Mouse (Mus musculus): Measurements from ENCODE around the gene Bbs5. TPM values are rescaled to one million over a fixed set of nuclear protein-coding genes. Genes with fewer than 3 reads are reported as not detected.

Gene Bbs5
- polyA plus RNA-seq, 1 experiment: not detected

DNA sequence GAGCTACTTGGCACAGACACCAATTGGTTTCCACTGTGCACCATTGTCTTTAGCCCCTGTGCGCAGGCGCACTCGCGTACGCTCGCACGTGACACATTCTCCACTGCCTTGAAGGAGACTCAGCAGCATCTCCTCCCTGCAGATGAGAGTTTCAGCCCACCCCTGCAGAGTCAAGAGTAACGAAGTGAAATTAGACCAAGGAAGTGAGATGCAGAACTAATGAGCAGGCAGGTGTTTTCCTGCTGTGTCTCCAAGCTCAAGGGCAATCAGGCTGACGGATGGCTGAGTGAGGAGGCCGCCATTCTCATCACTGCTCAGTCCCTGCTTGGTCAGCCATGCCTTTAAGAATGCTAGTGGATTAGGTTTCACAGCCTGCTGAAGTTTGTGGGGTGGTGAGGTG lies 6.9 kb upstream of the Bbs5 start:
- Histone ChIP-seq H3K4me1 (ENCODE audit: control insufficient read depth, insufficient read depth, insufficient read length, low read length) (no peaks in the 10 kb centered on the region), H3K4me3 (ENCODE audit: low read depth, low read length) (no peak overlapping the region), H3K27me3 (ENCODE audit: control insufficient read depth, insufficient read depth, low read length) (no peaks in the 10 kb centered on the region), H3K36me3 (ENCODE audit: control insufficient read depth, insufficient read depth, low read length) (no peaks in the 10 kb centered on the region), H3K27ac (ENCODE audit: insufficient read depth, low read depth, low read length) (no peak overlapping the region)
- 63% methylated on average over 10 of the region's 10 CpGs for WGBS
- no peak for TF ChIP-seq POLR2A (IDR thresholded peaks at IDR 0.05; ENCODE audit: low read depth, low read length)
- TF ChIP-seq CTCF (IDR thresholded peaks at IDR 0.05; ENCODE audit: extremely low read depth, insufficient read length, insufficient replicate concordance, low read depth, low read length): no peak

DNA sequence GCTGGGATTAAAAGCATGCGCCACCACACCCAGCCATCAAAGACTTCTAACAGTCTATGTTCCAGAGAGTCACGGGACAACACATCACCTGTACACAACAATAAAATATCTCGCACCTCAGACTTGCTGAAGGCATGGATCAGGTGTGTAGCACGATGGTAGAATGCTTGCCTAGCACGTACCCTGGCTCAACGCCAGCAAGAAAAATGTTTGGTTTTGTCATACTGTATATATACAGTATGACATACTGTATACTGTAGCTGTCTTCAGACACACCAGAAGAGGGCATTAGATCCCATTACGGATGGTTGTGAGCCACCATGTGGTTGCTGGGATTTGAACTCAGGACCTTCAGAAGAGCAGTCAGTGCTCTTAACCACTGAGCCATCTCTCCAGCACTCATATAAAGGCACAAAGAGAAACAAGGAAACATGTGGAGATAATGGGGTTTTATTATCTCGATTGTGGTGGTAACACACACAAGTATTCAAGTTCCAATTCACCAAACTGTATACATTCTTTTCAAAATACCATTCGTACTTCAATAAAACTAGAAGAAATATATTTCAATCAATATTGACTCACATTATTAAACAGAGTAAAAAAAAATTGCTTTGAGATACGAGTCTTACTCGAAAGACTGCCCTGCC lies 1.9 kb upstream of the Bbs5 start:
- no peak overlapping the region for H3K27ac ChIP-seq (ENCODE audit: insufficient read depth, low read depth, low read length)
- WGBS: 82% methylated on average over 11 of the region's 11 CpGs
- peaks cover 2% of the 10 kb centered on the region; the same call in 1 of the 2 replicates for H3K4me1 ChIP-seq (ENCODE audit: control insufficient read depth, insufficient read depth, insufficient read length, low read length)
- no peaks in the 10 kb centered on the region for H3K36me3 ChIP-seq (ENCODE audit: control insufficient read depth, insufficient read depth, low read length)
- no peak for TF ChIP-seq POLR2A (IDR thresholded peaks at IDR 0.05; ENCODE audit: low read depth, low read length)
- TF ChIP-seq CTCF (IDR thresholded peaks at IDR 0.05; ENCODE audit: extremely low read depth, insufficient read length, insufficient replicate concordance, low read depth, low read length): no peak
- H3K4me3 ChIP-seq (ENCODE audit: low read depth, low read length): no peak overlapping the region
- H3K27me3 ChIP-seq (ENCODE audit: control insufficient read depth, insufficient read depth, low read length): no peaks in the 10 kb centered on the region

GRCm38 (mm10) chr2:69649716-69650115 lies 2.7 kb downstream of the Bbs5 start:
- Histone ChIP-seq H3K4me3 (ENCODE audit: low read depth, low read length) (no peak overlapping the region), H3K4me1 (ENCODE audit: control insufficient read depth, insufficient read depth, insufficient read length, low read length) (peaks cover 2% of the 10 kb centered on the region; the same call in 1 of the 2 replicates), H3K27me3 (ENCODE audit: control insufficient read depth, insufficient read depth, low read length) (no peaks in the 10 kb centered on the region), H3K27ac (ENCODE audit: insufficient read depth, low read depth, low read length) (no peak overlapping the region), H3K36me3 (ENCODE audit: control insufficient read depth, insufficient read depth, low read length) (peaks cover 2% of the 10 kb centered on the region)
- 94% methylated on average over 5 of the region's 5 CpGs for WGBS
- TF ChIP-seq CTCF (IDR thresholded peaks at IDR 0.05; ENCODE audit: extremely low read depth, insufficient read length, insufficient replicate concordance, low read depth, low read length): no peak
- TF ChIP-seq POLR2A (IDR thresholded peaks at IDR 0.05; ENCODE audit: low read depth, low read length): no peak

- Histone ChIP-seq H3K4me1 (ENCODE audit: control insufficient read depth, insufficient read depth, insufficient read length, low read length) (no peaks in the 10 kb centered on the region), H3K36me3 (ENCODE audit: control insufficient read depth, insufficient read depth, low read length) (no peaks in the 10 kb centered on the region), H3K4me3 (ENCODE audit: low read depth, low read length) (no peak overlapping the region), H3K27ac (ENCODE audit: insufficient read depth, low read depth, low read length) (no peak overlapping the region), H3K27me3 (ENCODE audit: control insufficient read depth, insufficient read depth, low read length) (no peaks in the 10 kb centered on the region)
- TF ChIP-seq POLR2A (IDR thresholded peaks at IDR 0.05; ENCODE audit: low read depth, low read length) (no peak), CTCF (IDR thresholded peaks at IDR 0.05; ENCODE audit: extremely low read depth, insufficient read length, insufficient replicate concordance, low read depth, low read length) (no peak)
- 92% methylated on average over 4 of the region's 4 CpGs for WGBS
Observed at GRCm38 (mm10) chr2:69659326-69659725, 12.4 kb downstream of the Bbs5 start.

DNA sequence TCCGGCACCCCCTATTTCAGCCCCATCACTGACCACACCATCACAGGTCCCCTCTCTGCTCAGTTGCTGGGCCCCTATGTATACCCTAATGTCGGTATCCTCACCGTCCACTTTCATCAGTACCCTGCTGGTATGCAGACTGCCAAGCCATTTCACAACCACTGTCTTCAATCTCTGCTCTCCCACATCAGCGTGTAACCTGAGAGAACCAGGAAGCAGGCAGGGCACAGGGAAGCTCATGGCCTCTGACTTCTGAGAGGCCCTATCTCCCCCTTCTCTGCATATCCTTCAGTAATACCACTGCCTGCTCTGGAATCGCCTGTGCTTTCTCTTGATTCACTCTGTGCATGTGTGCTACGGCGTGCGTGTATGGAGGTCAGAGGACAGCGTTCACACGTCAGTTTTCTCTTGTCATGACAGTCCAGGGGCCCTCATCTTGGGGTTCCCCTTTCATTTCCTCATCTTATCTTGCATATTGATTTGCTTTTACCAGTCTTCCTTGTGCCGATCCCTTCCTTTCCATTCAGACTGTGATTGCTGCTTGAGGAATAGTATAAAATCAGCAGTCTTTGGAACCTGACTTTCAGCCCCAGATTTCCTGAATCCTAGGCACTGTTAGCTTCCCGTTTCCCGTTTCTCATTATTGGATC lies 17.0 kb downstream of the Bbs5 start:
- H3K27me3 ChIP-seq (ENCODE audit: control insufficient read depth, insufficient read depth, low read length): no peaks in the 10 kb centered on the region
- no peaks in the 10 kb centered on the region for H3K36me3 ChIP-seq (ENCODE audit: control insufficient read depth, insufficient read depth, low read length)
- no peak overlapping the region for H3K4me3 ChIP-seq (ENCODE audit: low read depth, low read length)
- no peak for TF ChIP-seq CTCF (IDR thresholded peaks at IDR 0.05; ENCODE audit: extremely low read depth, insufficient read length, insufficient replicate concordance, low read depth, low read length)
- no peak for TF ChIP-seq POLR2A (IDR thresholded peaks at IDR 0.05; ENCODE audit: low read depth, low read length)
- WGBS: 62% methylated on average over 13 of the region's 13 CpGs
- no peak overlapping the region for H3K27ac ChIP-seq (ENCODE audit: insufficient read depth, low read depth, low read length)
- H3K4me1 ChIP-seq (ENCODE audit: control insufficient read depth, insufficient read depth, insufficient read length, low read length): no peaks in the 10 kb centered on the region

DNA sequence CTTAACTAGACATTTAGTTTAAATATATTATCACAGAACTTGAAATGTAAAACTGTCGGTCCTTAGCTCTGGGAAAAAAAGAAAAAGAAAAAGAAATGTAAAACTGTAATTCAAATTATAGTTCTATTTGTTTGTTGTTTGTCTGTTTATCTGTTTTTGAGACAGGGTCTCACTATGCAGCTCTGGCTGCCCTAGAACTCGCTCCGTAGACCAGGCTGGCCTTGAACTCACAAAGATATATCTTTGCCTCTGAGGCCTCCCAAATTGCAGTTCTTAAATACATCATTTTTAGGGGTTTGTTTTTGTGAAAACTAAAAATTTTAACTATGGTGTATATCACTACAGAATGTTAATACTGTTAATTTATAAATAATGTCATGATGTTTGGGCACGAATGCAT lies 20.7 kb downstream of the Bbs5 start:
- Histone ChIP-seq H3K27me3 (ENCODE audit: control insufficient read depth, insufficient read depth, low read length) (no peaks in the 10 kb centered on the region), H3K27ac (ENCODE audit: insufficient read depth, low read depth, low read length) (no peak overlapping the region), H3K4me1 (ENCODE audit: control insufficient read depth, insufficient read depth, insufficient read length, low read length) (no peaks in the 10 kb centered on the region), H3K36me3 (ENCODE audit: control insufficient read depth, insufficient read depth, low read length) (0 out of 2 replicates have a peak, but pooled peaks cover 1% of the 10 kb centered on the region), H3K4me3 (ENCODE audit: low read depth, low read length) (no peak overlapping the region)
- TF ChIP-seq POLR2A (IDR thresholded peaks at IDR 0.05; ENCODE audit: low read depth, low read length) (no peak), CTCF (IDR thresholded peaks at IDR 0.05; ENCODE audit: extremely low read depth, insufficient read length, insufficient replicate concordance, low read depth, low read length) (no peak)
- WGBS: 93% methylated on average over 4 of the region's 4 CpGs

GRCm38 (mm10) chr2:69668414-69668813 lies 21.4 kb downstream of the Bbs5 start:
- WGBS: 78% methylated on average over 6 of the region's 6 CpGs
- TF ChIP-seq POLR2A (IDR thresholded peaks at IDR 0.05; ENCODE audit: low read depth, low read length): no peak
- TF ChIP-seq CTCF (IDR thresholded peaks at IDR 0.05; ENCODE audit: extremely low read depth, insufficient read length, insufficient replicate concordance, low read depth, low read length): no peak
- H3K4me3 ChIP-seq (ENCODE audit: low read depth, low read length): no peak overlapping the region
- no peak overlapping the region for H3K27ac ChIP-seq (ENCODE audit: insufficient read depth, low read depth, low read length)
- no peaks in the 10 kb centered on the region for H3K27me3 ChIP-seq (ENCODE audit: control insufficient read depth, insufficient read depth, low read length)
- H3K4me1 ChIP-seq (ENCODE audit: control insufficient read depth, insufficient read depth, insufficient read length, low read length): no peaks in the 10 kb centered on the region
- H3K36me3 ChIP-seq (ENCODE audit: control insufficient read depth, insufficient read depth, low read length): 0 out of 2 replicates have a peak, but pooled peaks cover 1% of the 10 kb centered on the region
